Mouse (Mus musculus): ENCODE measurements at regions not wholly inside any gene's neighbourhood (a gene's known extent, or its start where the extent isn't known, plus 50 kb on each side); places are given as distances from the start of the nearest gene placed in this dataset.

GRCm38 (mm10) chr13:5728172-5728571 lies 133.1 kb upstream of the Klf6 start:
- DNase-seq: no peak

- DNase-seq: no peak
Observed at GRCm38 (mm10) chr13:5728808-5729207, 132.5 kb upstream of the Klf6 start.

- no peak for DNase-seq
Observed at GRCm38 (mm10) chr13:5729426-5730068, 131.7 kb upstream of the Klf6 start.

- DNase-seq: no peak
Observed at GRCm38 (mm10) chr13:5732206-5732605, 129.1 kb upstream of the Klf6 start.

- no peak for DNase-seq
Observed at GRCm38 (mm10) chr13:5735027-5735624, 126.2 kb upstream of the Klf6 start.

- no peak for DNase-seq
Observed at GRCm38 (mm10) chr13:5736472-5736871, 124.8 kb upstream of the Klf6 start.

GRCm38 (mm10) chr13:5737214-5737613 lies 124.1 kb upstream of the Klf6 start:
- DNase-seq: no peak

- DNase-seq: no peak
Observed at GRCm38 (mm10) chr13:5740805-5741204, 120.5 kb upstream of the Klf6 start.

- no peak for DNase-seq
Observed at GRCm38 (mm10) chr13:5744949-5745348, 116.3 kb upstream of the Klf6 start.

GRCm38 (mm10) chr13:5757176-5757575 lies 104.1 kb upstream of the Klf6 start:
- DNase-seq: no peak

GRCm38 (mm10) chr13:5757963-5758362 lies 103.3 kb upstream of the Klf6 start:
- no peak for DNase-seq

GRCm38 (mm10) chr13:5760030-5760429 lies 101.3 kb upstream of the Klf6 start:
- DNase-seq: no peak

GRCm38 (mm10) chr13:5766394-5766793 lies 94.9 kb upstream of the Klf6 start:
- no peak for DNase-seq

- DNase-seq: peak; percentile 13 to 45
Observed at GRCm38 (mm10) chr13:5767202-5767601, 94.1 kb upstream of the Klf6 start.

GRCm38 (mm10) chr13:5768699-5769098 lies 92.6 kb upstream of the Klf6 start:
- no peak for DNase-seq

- peak; percentile 27 to 47 for DNase-seq
Observed at GRCm38 (mm10) chr13:5769283-5770260, 91.7 kb upstream of the Klf6 start.

GRCm38 (mm10) chr13:5773811-5774210 lies 87.5 kb upstream of the Klf6 start:
- no peak for DNase-seq

GRCm38 (mm10) chr13:5778443-5779171 lies 82.7 kb upstream of the Klf6 start:
- no peak for DNase-seq

- no peak for DNase-seq
Observed at GRCm38 (mm10) chr13:5779410-5779809, 81.9 kb upstream of the Klf6 start.

- no peak for DNase-seq
Observed at GRCm38 (mm10) chr13:5782540-5782939, 78.7 kb upstream of the Klf6 start.

- no peak for DNase-seq
Observed at GRCm38 (mm10) chr13:5787114-5787513, 74.2 kb upstream of the Klf6 start.

- DNase-seq: no peak
Observed at GRCm38 (mm10) chr13:5789302-5789701, 72.0 kb upstream of the Klf6 start.

GRCm38 (mm10) chr13:5802079-5802478 lies 59.2 kb upstream of the Klf6 start:
- DNase-seq: peak; percentile 73 to 82

All from lung, adult 18-20 months (tissue).